Mouse (Mus musculus): ENCODE measurements at regions not wholly inside any gene's neighbourhood (a gene's known extent, or its start where the extent isn't known, plus 50 kb on each side); places are given as distances from the start of the nearest gene placed in this dataset.

GRCm38 (mm10) chr15:60516810-60517209 is 336.8 kb downstream of the Fam84b start:
- TF ChIP-seq HCFC1 (IDR thresholded peaks at IDR 0.05; ENCODE audit: borderline replicate concordance, insufficient read depth, low read length) (no peak), CHD2 (IDR thresholded peaks at IDR 0.05; ENCODE audit: low read depth, low read length) (no peak), ZNF384 (IDR thresholded peaks at IDR 0.05; ENCODE audit: low read depth, low read length) (no peak)

Data from ES-E14 (cell line).